ENCODE assay signal across 22 mouse cellular contexts in genomic region chr8:87668736-87669135, GRCm38 (mm10).
DNase-seq lines count a peak whose midpoint lies in the region; ATAC-seq and TF ChIP-seq lines count a peak whose summit lies in the region.
"Had no signal": no experiment of that assay in that cellular context is flagged by ENCODE, and none has a peak within 500 bp of the region (broad histone marks: within the 10 kb centered on the region; RNA-seq: fewer than 3 reads in every experiment).

No protein-coding gene starts in this region.

- H3K36me3 ChIP-seq in midbrain, embryonic 14.5 days (ENCODE audit: control insufficient read depth, insufficient read depth, low read length), result no peaks in the 10 kb centered on the region
- peaks cover 53% of the 10 kb centered on the region for H3K36me3 ChIP-seq in midbrain, embryonic 10.5 days
- H3K36me3 ChIP-seq in forebrain, postnatal 0 days (ENCODE audit: insufficient read depth), result no peaks in the 10 kb centered on the region
- H3K36me3 ChIP-seq in neural tube, embryonic 15.5 days, result no peaks in the 10 kb centered on the region
- H3K36me3 ChIP-seq: heart, embryonic 15.5 days; kidney, embryonic 15.5 days; liver, embryonic 12.5 days had no signal

- no peaks in the 10 kb centered on the region for H3K27me3 ChIP-seq in midbrain, embryonic 14.5 days (ENCODE audit: control insufficient read depth, insufficient read depth, low read length)
- H3K27me3 ChIP-seq in midbrain, embryonic 10.5 days (ENCODE audit: low read depth, poor library complexity, severe bottlenecking), result peaks cover 8% of the 10 kb centered on the region
- no peaks in the 10 kb centered on the region for H3K27me3 ChIP-seq in forebrain, postnatal 0 days (ENCODE audit: insufficient read depth, low read length)
- H3K27me3 ChIP-seq in neural tube, embryonic 15.5 days (replicated peaks), result no peaks in the 10 kb centered on the region
- H3K27me3 ChIP-seq: kidney, embryonic 15.5 days; limb, embryonic 12.5 days had no signal

- WGBS in midbrain, embryonic 14.5 days, result 74% methylated on average over 2 of the region's 2 CpGs
- 86% methylated on average over 2 of the region's 2 CpGs for WGBS in midbrain, embryonic 10.5 days
- WGBS in forebrain, postnatal 0 days, result 58% methylated on average over 2 of the region's 2 CpGs
- WGBS in neural tube, embryonic 15.5 days, result 77% methylated on average over 2 of the region's 2 CpGs

- peaks cover 20% of the 10 kb centered on the region for H3K4me1 ChIP-seq in midbrain, embryonic 14.5 days (ENCODE audit: control insufficient read depth, insufficient read depth, low read length)
- H3K4me1 ChIP-seq in midbrain, embryonic 10.5 days, result peaks cover 6% of the 10 kb centered on the region
- peaks cover 11% of the 10 kb centered on the region; the same call in 1 of the 2 replicates for H3K4me1 ChIP-seq in forebrain, postnatal 0 days (ENCODE audit: insufficient read depth)
- peaks cover 39% of the 10 kb centered on the region for H3K4me1 ChIP-seq in neural tube, embryonic 15.5 days
- H3K4me1 ChIP-seq: heart, embryonic 15.5 days; liver, embryonic 12.5 days had no signal

- intact Hi-C loops in left cerebral cortex, postnatal 10 days (cut with DNase I), result no loop called here

- peak overlapping the region; percentile 63 for H3K27ac ChIP-seq in midbrain, embryonic 14.5 days (replicated peaks; ENCODE audit: low read depth, low read length)
- no peak overlapping the region; the same call in 1 of the 2 replicates for H3K27ac ChIP-seq in midbrain, embryonic 10.5 days (replicated peaks)
- H3K27ac ChIP-seq in forebrain, postnatal 0 days (ENCODE audit: low read depth, low read length), result no peak overlapping the region
- H3K27ac ChIP-seq in neural tube, embryonic 15.5 days (replicated peaks), result peak overlapping the region; percentile 68; the same call in 1 of the 2 replicates
- H3K27ac ChIP-seq: embryonic facial prominence, embryonic 10.5 days; heart, adult 2 months; heart, embryonic 15.5 days; kidney, embryonic 15.5 days; liver, embryonic 12.5 days; stomach, postnatal 0 days had no signal

- no peak overlapping the region for H3K4me2 ChIP-seq in midbrain, embryonic 14.5 days (ENCODE audit: low read length)
- H3K4me2 ChIP-seq in forebrain, postnatal 0 days (ENCODE audit: low read depth), result 0 out of 2 replicates have a peak overlapping the region, but pooled peaks have one; percentile 30
- H3K4me2 ChIP-seq in neural tube, embryonic 15.5 days, result no peak overlapping the region
- H3K4me2 ChIP-seq: heart, embryonic 15.5 days; kidney, embryonic 15.5 days; limb, embryonic 12.5 days; liver, embryonic 12.5 days had no signal

- DNase-seq in cerebellum, postnatal 14 days, result peak; percentile 42 to 55
- no peak for DNase-seq in cerebellum, postnatal 4 days (ENCODE audit: low spot score in 2 of 2)
- DNase-seq in midbrain, embryonic 14.5 days, result no peak
- no peak for DNase-seq in midbrain, embryonic 10.5 days (ENCODE audit: low spot score)
- DNase-seq in forebrain, postnatal 0 days, result no peak
- DNase-seq in left cerebral cortex, postnatal 10 days (ENCODE audit: extremely low spot score in 1 of 2, low spot score in 2 of 2), result no peak
- DNase-seq: adrenal gland, postnatal 25 days; B cell, adult 2 months; gastrocnemius, postnatal 14 days; heart, adult 2 months; kidney, postnatal 4 days; layer of hippocampus, adult 9-11 months; lung, adult 2 months; right cerebral cortex, postnatal 4 days had no signal

- TF ChIP-seq CTCF in forebrain, postnatal 0 days (IDR thresholded peaks at IDR 0.05; ENCODE audit: low read depth), result no peak

- H3K9me3 ChIP-seq in midbrain, embryonic 14.5 days (ENCODE audit: control insufficient read depth, low read length), result no peaks in the 10 kb centered on the region
- H3K9me3 ChIP-seq in midbrain, embryonic 10.5 days (replicated peaks), result no peaks in the 10 kb centered on the region
- no peaks in the 10 kb centered on the region for H3K9me3 ChIP-seq in forebrain, postnatal 0 days (ENCODE audit: low read length)
- H3K9me3 ChIP-seq in neural tube, embryonic 15.5 days (replicated peaks), result no peaks in the 10 kb centered on the region
- H3K9me3 ChIP-seq: embryonic facial prominence, embryonic 10.5 days; heart, embryonic 15.5 days; kidney, embryonic 15.5 days; limb, embryonic 12.5 days; liver, embryonic 12.5 days had no signal

- H3K4me3 ChIP-seq in midbrain, embryonic 14.5 days (replicated peaks; ENCODE audit: low read depth, low read length), result no peak overlapping the region
- H3K4me3 ChIP-seq in midbrain, embryonic 10.5 days, result no peak overlapping the region
- no peak overlapping the region for H3K4me3 ChIP-seq in forebrain, postnatal 0 days (ENCODE audit: low read depth, low read length)
- H3K4me3 ChIP-seq in neural tube, embryonic 15.5 days (replicated peaks), result no peak overlapping the region
- H3K4me3 ChIP-seq: embryonic facial prominence, embryonic 10.5 days; heart, adult 2 months; heart, embryonic 15.5 days; kidney, embryonic 15.5 days; limb, embryonic 12.5 days; liver, embryonic 12.5 days had no signal

- no peak overlapping the region for H3K9ac ChIP-seq in midbrain, embryonic 14.5 days (replicated peaks; ENCODE audit: low read length)
- no peak overlapping the region for H3K9ac ChIP-seq in forebrain, postnatal 0 days
- H3K9ac ChIP-seq in neural tube, embryonic 15.5 days (replicated peaks), result no peak overlapping the region
- H3K9ac ChIP-seq: heart, embryonic 15.5 days; kidney, embryonic 15.5 days; limb, embryonic 12.5 days; liver, embryonic 12.5 days had no signal

- no peak for ATAC-seq in midbrain, embryonic 14.5 days (ENCODE audit: low FRiP score, low TSS enrichment)
- ATAC-seq in forebrain, postnatal 0 days, result no peak
- no peak for ATAC-seq in neural tube, embryonic 15.5 days (ENCODE audit: low FRiP score)
- ATAC-seq: intestine, postnatal 0 days; liver, embryonic 12.5 days had no signal

Comparison
In these comparisons a context has a peak if more than half of its experiments do, and no peak if none do; other contexts are left out.
1. DNase-seq: peak in cerebellum, postnatal 14 days (2 of 2); none in cerebellum, postnatal 4 days (0 of 2), midbrain, embryonic 14.5 days (single experiment), midbrain, embryonic 10.5 days (single experiment), forebrain, postnatal 0 days (single experiment) and left cerebral cortex, postnatal 10 days (0 of 2).
2. H3K27ac ChIP-seq: peak in midbrain, embryonic 14.5 days (single experiment) and neural tube, embryonic 15.5 days (single experiment); none in midbrain, embryonic 10.5 days (single experiment) and forebrain, postnatal 0 days (single experiment).